Mouse (Mus musculus): ENCODE data around the gene Dnaja3. TPM values are rescaled to one million over a fixed set of nuclear protein-coding genes. Genes with fewer than 3 reads are reported as not detected.

Dnaja3 gene
- polyA plus RNA-seq, 1 experiment from 2014 or later = 74.2 TPM

DNA sequence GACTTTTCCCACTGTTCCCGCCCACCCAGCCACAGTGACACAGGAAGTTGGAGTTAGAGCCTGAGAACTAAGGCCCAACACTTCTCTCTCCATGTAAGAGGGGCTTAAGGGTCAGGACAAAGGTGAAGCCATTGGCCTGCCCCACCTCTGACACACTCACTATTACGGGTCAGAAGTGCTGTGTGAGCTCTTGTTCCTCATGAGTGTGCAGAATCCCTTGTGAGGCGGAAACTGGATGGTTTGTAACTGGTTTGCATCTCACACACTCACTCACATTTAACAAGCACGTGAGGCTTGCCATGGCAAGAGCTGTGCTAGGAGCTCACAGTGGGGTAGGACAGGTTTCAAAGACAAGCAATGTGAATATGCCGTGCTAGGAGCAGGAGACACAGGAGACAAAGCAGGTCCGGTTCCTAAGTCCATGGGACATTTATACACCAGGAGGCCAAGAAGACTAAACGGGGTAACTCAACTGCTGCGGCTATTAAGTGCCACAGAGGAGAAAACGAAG lies 16.8 kb downstream of the Dnaja3 start:
- Histone ChIP-seq H3K4me3 (no peak overlapping the region), H3K9ac (no peak overlapping the region), H3K4me1 (peaks cover 28% of the 10 kb centered on the region), H3K4me2 (no peak overlapping the region), H3K9me3 (replicated peaks) (no peaks in the 10 kb centered on the region), H3K36me3 (peaks cover 46% of the 10 kb centered on the region), H3K27ac (peak overlapping the region; percentile 17; the same call in 1 of the 2 replicates), H3K27me3 (replicated peaks) (no peaks in the 10 kb centered on the region)
- 67% methylated on average over 9 of the region's 9 CpGs for WGBS (ENCODE audit: insufficient replicate concordance)
- ATAC-seq = no peak

DNA sequence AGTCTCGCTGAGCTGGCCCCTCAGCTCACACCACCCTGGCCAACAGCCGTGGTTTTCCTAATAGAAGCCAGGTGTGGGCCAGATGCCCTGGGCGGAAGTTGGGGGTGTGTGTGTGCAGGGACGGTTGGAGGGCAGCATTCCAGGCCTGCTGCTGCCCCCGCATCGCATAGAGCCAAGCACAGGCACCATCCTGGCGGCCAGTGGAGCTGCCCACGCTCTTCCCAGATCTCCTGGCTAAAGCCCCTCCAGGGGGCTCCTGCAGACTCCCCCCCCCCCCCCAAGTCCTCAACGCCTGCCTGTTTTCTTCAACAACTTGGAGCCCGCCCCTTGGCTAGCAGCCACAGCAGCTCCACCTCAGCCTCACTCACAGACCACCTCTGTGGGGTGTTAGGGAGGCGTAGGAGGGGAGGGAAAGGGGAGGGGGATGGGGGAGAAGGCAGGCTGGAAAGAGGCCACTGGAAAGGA lies 19.0 kb downstream of the Dnaja3 start:
- Histone ChIP-seq H3K4me1 (peaks cover 28% of the 10 kb centered on the region), H3K4me3 (no peak overlapping the region), H3K4me2 (no peak overlapping the region), H3K36me3 (peaks cover 42% of the 10 kb centered on the region), H3K27me3 (replicated peaks) (no peaks in the 10 kb centered on the region), H3K9ac (no peak overlapping the region), H3K27ac (peak overlapping the region; percentile 26; the same call in 1 of the 2 replicates), H3K9me3 (replicated peaks) (no peaks in the 10 kb centered on the region)
- 60% methylated on average over 11 of the region's 11 CpGs for WGBS (ENCODE audit: insufficient replicate concordance)
- ATAC-seq = no peak

DNA sequence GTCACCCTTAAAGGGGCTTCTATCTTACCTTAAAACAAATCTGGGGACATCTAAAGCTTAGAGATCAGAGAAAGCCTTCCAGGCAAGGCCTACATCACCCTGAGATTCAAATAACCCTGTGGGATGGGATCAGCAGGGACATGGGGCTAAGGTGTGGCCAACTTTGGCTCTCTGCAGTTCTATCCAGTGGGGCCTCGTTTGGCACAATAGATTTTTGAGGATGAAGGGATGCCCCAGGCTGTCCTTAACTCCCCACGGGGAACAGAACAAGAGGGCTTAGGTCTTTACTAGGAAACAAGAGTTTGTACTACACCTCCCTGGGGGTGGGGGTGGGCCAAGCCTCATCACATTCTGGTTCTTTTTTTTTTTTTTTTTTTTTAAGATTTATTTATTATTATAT lies 19.5 kb downstream of the Dnaja3 start:
- H3K4me1 ChIP-seq = peaks cover 28% of the 10 kb centered on the region
- H3K9ac ChIP-seq = no peak overlapping the region
- H3K27me3 ChIP-seq (replicated peaks) = no peaks in the 10 kb centered on the region
- H3K9me3 ChIP-seq (replicated peaks) = no peaks in the 10 kb centered on the region
- no peak for ATAC-seq
- H3K4me3 ChIP-seq = no peak overlapping the region
- H3K27ac ChIP-seq = peak overlapping the region; percentile 26; the same call in 1 of the 2 replicates
- H3K36me3 ChIP-seq = peaks cover 42% of the 10 kb centered on the region
- 59% methylated on average over 2 of the region's 2 CpGs for WGBS (ENCODE audit: insufficient replicate concordance)
- no peak overlapping the region for H3K4me2 ChIP-seq

DNA sequence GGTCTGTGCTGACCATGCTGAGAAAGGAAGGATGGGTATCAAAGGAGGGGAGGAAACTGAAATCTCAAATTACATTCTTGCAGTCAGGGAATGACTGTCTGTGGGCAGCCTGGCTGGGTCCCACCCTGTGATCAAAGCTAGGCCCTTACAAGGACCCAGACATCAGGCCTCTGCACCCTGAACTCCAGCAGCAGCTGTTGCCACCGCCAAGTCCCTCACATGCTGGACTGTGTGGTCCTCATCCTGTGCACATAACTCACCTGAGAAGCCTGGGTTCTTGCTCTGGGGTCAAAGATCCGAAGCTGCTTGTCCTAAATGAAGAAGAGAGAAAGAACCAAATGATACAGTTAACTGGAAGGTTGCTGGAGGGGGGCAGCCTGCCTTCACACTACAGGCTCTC lies 21.8 kb downstream of the Dnaja3 start:
- Histone ChIP-seq H3K4me2 (no peak overlapping the region), H3K4me1 (peaks cover 13% of the 10 kb centered on the region), H3K4me3 (no peak overlapping the region), H3K27ac (no peak overlapping the region), H3K9ac (no peak overlapping the region), H3K9me3 (replicated peaks) (no peaks in the 10 kb centered on the region), H3K27me3 (replicated peaks) (no peaks in the 10 kb centered on the region), H3K36me3 (peaks cover 51% of the 10 kb centered on the region)
- WGBS (ENCODE audit: insufficient replicate concordance) = 71% methylated on average over 2 of the region's 2 CpGs
- ATAC-seq = no peak

DNA sequence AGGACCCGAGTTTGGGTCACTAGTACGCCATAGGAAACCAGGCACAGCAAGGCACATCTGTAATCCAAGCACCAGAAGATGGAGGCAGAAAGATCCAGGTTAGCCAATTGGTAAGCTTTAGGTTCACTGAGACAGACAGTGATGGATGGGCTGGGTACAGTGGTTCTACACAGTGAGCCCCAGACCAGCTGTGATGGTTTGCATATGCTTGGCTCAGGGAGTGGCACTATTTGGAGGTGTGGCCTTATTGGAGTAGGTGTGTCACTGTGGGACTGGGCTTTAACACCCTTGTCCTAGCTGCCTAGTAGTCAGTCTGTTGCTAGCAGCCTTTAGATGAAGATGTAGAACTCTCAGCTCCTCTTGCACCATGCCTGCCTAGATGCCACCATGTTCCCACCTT lies 24.0 kb downstream of the Dnaja3 start:
- Histone ChIP-seq H3K4me1 (peaks cover 5% of the 10 kb centered on the region; the same call in 1 of the 2 replicates), H3K27ac (no peak overlapping the region), H3K9ac (no peak overlapping the region), H3K9me3 (replicated peaks) (no peaks in the 10 kb centered on the region), H3K4me3 (no peak overlapping the region), H3K27me3 (replicated peaks) (no peaks in the 10 kb centered on the region), H3K36me3 (peaks cover 69% of the 10 kb centered on the region), H3K4me2 (no peak overlapping the region)
- ATAC-seq = no peak
- WGBS (ENCODE audit: insufficient replicate concordance) = 74% methylated on average over 2 of the region's 2 CpGs

DNA sequence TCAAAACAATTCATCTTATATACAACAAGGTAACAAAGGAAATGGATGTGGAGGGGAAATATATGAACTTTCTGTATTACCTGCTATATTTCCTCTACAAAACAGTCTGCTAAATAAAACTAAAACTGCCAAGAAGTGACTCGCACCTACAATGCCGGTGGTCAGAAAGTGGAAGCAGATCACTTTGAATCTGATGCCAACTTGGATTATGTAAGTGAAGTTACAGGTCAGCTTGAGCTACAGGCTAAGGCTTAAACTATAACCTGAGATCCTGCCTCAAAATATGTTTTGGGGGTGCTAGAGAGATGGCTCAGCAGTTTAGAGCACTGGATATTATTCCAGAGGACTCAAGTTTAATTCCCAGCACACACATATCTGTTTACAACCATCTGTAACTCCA lies 25.9 kb downstream of the Dnaja3 start:
- Histone ChIP-seq H3K9ac (no peak overlapping the region), H3K4me3 (no peak overlapping the region), H3K4me2 (no peak overlapping the region), H3K36me3 (peaks cover 81% of the 10 kb centered on the region), H3K9me3 (replicated peaks) (no peaks in the 10 kb centered on the region), H3K27ac (no peak overlapping the region), H3K4me1 (no peaks in the 10 kb centered on the region; the same call in 1 of the 2 replicates), H3K27me3 (replicated peaks) (no peaks in the 10 kb centered on the region)
- no peak for ATAC-seq
- WGBS (ENCODE audit: insufficient replicate concordance) = 87% methylated on average over 2 of the region's 2 CpGs

DNA sequence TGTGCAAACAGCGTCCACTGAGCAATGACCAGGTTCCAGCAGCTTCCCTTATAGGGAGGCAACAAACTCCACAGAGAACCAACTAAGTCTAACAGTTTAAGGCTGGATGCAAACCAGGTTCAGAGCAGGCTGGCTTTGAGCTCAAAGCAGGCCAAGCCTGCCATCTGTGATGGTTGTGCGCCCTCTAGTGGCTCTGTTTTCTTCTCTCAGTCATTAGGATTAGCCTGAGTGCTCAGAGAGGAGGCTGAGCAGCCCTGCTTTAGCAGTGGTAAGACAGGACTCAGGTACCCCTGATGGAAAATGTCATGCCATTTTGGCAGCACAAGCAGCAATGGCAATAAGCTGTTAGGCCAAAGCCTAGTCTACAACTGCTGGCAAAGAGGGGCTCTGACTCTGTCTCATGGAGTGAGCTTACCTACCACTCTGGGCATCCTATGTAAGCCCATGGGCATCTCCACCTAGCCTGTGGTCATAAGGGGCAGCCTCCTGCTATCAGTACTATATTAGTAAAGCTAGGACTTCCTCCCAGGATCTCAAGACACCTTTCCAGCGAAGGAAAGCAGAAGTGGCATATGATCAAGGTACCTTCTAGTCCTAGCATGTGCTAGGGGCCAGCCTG lies 27.5 kb downstream of the Dnaja3 start:
- no peak overlapping the region for H3K4me3 ChIP-seq
- no peaks in the 10 kb centered on the region for H3K9me3 ChIP-seq (replicated peaks)
- peak; percentile 77 for ATAC-seq
- WGBS (ENCODE audit: insufficient replicate concordance) = 33% methylated on average over 3 of the region's 3 CpGs
- H3K4me2 ChIP-seq = no peak overlapping the region
- no peaks in the 10 kb centered on the region; the same call in 1 of the 2 replicates for H3K4me1 ChIP-seq
- peaks cover 76% of the 10 kb centered on the region for H3K36me3 ChIP-seq
- no peak overlapping the region for H3K27ac ChIP-seq
- no peak overlapping the region for H3K9ac ChIP-seq
- no peaks in the 10 kb centered on the region for H3K27me3 ChIP-seq (replicated peaks)

DNA sequence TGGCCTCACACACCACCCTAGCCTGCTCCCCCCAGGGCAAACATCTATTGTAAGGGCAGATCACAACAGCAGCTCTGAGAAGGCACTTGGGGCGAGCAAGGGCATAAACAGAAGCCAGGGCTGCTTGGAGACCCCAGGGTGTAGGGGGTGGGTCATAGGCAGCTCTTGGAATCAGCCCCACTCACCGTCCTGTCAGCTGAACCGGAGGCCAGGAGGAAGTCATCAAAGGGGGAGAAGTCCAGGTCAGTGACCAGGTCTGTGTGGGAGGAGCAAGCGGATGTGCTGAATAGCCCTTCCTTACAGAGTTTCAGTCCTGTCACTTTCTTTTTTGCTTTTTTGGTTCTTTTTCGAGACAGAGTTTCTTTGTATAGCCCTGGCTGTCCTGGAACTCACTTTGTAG lies 30.5 kb downstream of the Dnaja3 start:
- Histone ChIP-seq H3K9ac (no peak overlapping the region), H3K4me1 (peaks cover 13% of the 10 kb centered on the region; the same call in 1 of the 2 replicates), H3K36me3 (peaks cover 73% of the 10 kb centered on the region), H3K4me3 (no peak overlapping the region), H3K27me3 (replicated peaks) (no peaks in the 10 kb centered on the region), H3K9me3 (replicated peaks) (no peaks in the 10 kb centered on the region), H3K27ac (no peak overlapping the region), H3K4me2 (no peak overlapping the region)
- no peak for ATAC-seq
- WGBS (ENCODE audit: insufficient replicate concordance) = 55% methylated on average over 5 of the region's 5 CpGs

DNA sequence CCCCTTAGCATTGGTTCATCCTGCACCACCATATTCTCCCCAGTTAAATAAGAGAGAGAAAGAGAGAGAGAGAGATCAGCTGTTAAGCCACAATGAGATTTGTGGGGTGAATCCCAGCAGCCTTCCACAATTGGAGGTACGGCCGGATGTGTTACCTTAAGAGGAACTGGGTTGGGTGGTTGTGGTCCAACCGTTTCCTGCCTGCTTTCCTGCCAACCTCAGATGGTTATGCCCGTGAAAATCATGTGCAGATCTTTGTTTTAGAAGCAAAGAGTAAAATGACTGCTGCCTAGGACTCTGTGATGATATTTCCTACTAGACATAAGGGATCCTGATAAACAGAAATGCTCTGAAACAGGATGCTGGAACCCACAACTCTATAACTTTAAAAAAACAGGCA lies 34.3 kb downstream of the Dnaja3 start:
- Histone ChIP-seq H3K4me1 (peaks cover 38% of the 10 kb centered on the region), H3K9me3 (replicated peaks) (no peaks in the 10 kb centered on the region), H3K27ac (no peak overlapping the region), H3K4me2 (no peak overlapping the region), H3K36me3 (peaks cover 53% of the 10 kb centered on the region), H3K27me3 (replicated peaks) (no peaks in the 10 kb centered on the region), H3K9ac (no peak overlapping the region), H3K4me3 (no peak overlapping the region)
- WGBS (ENCODE audit: insufficient replicate concordance) = 28% methylated on average over 4 of the region's 4 CpGs
- no peak for ATAC-seq

DNA sequence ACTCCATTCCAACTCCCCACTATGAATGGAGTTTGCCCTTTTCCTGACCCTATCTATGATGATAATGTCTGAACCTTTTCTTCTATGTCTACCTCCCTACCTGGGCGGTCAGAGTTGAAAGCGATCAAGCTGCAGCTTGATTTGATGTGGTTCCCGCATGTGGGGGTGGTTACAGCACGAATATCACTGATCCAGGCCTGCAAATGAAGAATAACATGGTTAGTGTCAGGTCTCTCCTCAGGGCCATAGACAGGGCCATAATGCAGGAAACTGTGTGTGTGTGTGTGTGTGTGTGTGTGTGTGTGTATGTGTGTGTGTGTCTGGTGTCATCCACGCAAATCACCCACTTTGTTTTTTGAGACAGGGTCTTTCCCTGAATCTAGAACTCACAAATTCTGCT lies 37.0 kb downstream of the Dnaja3 start:
- Histone ChIP-seq H3K9ac (no peak overlapping the region), H3K9me3 (replicated peaks) (no peaks in the 10 kb centered on the region), H3K27ac (no peak overlapping the region), H3K4me2 (no peak overlapping the region), H3K4me3 (no peak overlapping the region), H3K27me3 (replicated peaks) (no peaks in the 10 kb centered on the region), H3K4me1 (peaks cover 49% of the 10 kb centered on the region), H3K36me3 (peaks cover 33% of the 10 kb centered on the region)
- no peak for ATAC-seq
- WGBS (ENCODE audit: insufficient replicate concordance) = 74% methylated on average over 5 of the region's 5 CpGs

DNA sequence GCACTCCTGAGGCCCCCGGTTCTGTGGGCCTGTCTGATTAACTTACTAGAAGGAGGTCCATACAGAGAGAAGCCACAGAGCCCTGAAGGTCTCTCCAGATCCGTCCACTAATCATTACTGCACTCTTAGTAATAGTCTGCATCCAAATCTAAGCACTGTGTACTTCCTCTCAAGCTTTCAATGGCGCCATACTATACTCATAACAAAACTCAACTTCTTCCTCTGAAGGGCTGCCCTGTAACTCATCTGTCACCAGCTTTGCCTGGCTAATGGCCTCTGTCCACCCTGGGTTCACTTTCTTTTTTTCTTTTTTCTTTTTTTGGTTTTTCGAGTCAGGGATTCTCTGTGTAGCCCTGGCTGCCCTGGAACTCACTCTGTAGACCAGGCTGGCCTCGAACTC lies 38.3 kb downstream of the Dnaja3 start:
- peaks cover 62% of the 10 kb centered on the region for H3K4me1 ChIP-seq
- H3K27ac ChIP-seq = no peak overlapping the region

DNA sequence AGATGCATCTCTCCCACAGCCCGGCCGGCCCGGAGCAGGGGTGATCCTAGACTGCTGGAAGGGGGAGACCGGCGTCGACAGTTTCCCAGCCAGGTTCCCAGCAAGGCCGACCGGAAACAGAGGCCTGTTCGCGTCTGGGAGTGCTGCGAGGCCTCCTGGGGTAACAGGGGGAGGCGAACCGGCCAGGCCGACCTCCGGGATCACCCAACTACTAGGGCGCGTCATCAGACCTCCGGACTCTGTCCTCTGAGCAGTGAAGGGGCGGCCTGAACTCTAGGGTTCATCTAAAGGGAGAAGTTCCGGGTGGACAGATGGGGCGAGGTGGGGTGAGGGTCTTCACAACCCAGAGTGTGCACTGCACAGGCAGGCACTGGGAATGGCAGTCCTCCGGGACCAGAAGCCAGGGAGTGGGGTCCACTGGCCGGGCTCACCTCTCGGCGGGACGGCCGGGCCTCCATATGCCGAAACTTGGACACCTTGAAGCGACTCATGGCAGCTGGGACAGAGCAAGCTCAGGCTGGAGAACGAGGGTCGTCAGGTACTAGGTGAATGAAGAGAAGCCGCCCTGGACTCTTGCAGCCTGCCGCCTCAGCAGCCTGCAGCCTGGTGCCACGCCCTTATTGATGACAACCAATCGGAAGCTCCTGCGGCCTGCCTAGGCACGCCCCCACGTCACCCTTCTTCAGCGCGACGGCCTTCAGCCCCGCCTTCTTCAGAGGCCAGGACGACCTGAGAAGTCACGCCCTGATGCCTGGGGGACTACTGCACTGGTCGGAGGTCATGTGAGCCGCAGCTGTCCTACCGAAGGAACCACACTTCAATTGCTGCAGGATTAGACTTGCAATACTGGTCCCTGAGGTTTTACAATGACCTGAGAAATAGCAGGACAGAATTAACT lies 39.6 kb downstream of the Dnaja3 start, which contains the start of gene Coro7:
Coro7 (minus strand) TSS at position 657 of the 898 bp plus-strand sequence.
- peak within 1 kb of the TSS; percentile 67 for H3K4me3 ChIP-seq
- peak within 1 kb of the TSS; percentile 70 for H3K9ac ChIP-seq
- H3K4me1 ChIP-seq = peaks cover 54% of the 10 kb centered on the region
- ATAC-seq = peak; percentile 88
- H3K27me3 ChIP-seq (replicated peaks) = no peaks in the 10 kb centered on the region
- peak within 1 kb of the TSS; percentile 89 for H3K4me2 ChIP-seq
- no peaks in the 10 kb centered on the region for H3K9me3 ChIP-seq (replicated peaks)
- under 1% methylated on average over 47 of the region's 47 CpGs for WGBS (ENCODE audit: insufficient replicate concordance)
- peaks cover 20% of the 10 kb centered on the region for H3K36me3 ChIP-seq
- peak within 1 kb of the TSS; percentile 62 for H3K27ac ChIP-seq

More for the DNA sequence above, 38.3 kb downstream of the Dnaja3 start:
- WGBS (ENCODE audit: insufficient replicate concordance) = 70% methylated on average over 5 of the region's 5 CpGs
- no peak overlapping the region for H3K9ac ChIP-seq
- no peaks in the 10 kb centered on the region for H3K9me3 ChIP-seq (replicated peaks)
- peak overlapping the region; percentile 89 for H3K4me2 ChIP-seq
- H3K36me3 ChIP-seq = peaks cover 29% of the 10 kb centered on the region
- H3K4me3 ChIP-seq = 0 out of 2 replicates have a peak overlapping the region, but pooled peaks have one; percentile 67
- no peak for ATAC-seq
- H3K27me3 ChIP-seq (replicated peaks) = no peaks in the 10 kb centered on the region
